Comparison of ENCODE assay signal across 9 mouse cellular contexts in genomic region chr1:162589443-162589842, GRCm38 (mm10). TPM values are rescaled to one million over a fixed set of nuclear protein-coding genes. Genes with fewer than 3 reads are reported as not detected.
DNase-seq lines count a peak whose midpoint lies in the region; ATAC-seq and TF ChIP-seq lines count a peak whose summit lies in the region.
"Had no signal": no experiment of that assay in that cellular context is flagged by ENCODE, and none has a peak within 500 bp of the region (broad histone marks: within the 10 kb centered on the region; RNA-seq: fewer than 3 reads in every experiment).

No protein-coding gene starts in this region.

- H3K9me3 ChIP-seq in heart, embryonic 12.5 days (replicated peaks), result no peaks in the 10 kb centered on the region

- H3K27me3 ChIP-seq in kidney, adult 2 months (replicated peaks; ENCODE audit: control insufficient read depth, insufficient read depth, low read length), result no peaks in the 10 kb centered on the region
- H3K27me3 ChIP-seq in heart, embryonic 12.5 days (replicated peaks), result no peaks in the 10 kb centered on the region

- no peak; the same call in 1 of the 2 replicates for ATAC-seq in heart, embryonic 12.5 days (ENCODE audit: insufficient number of reproducible peaks, low FRiP score)

- H3K4me3 ChIP-seq in kidney, adult 2 months (ENCODE audit: insufficient read depth, low read depth, low read length), result no peak overlapping the region
- no peak overlapping the region for H3K4me3 ChIP-seq in heart, embryonic 12.5 days

- peak; percentile 10 for DNase-seq in kidney, adult 2 months
- DNase-seq in kidney, adult 9 months, result no peak
- DNase-seq in embryo, embryonic 10 days (ENCODE audit: low spot score), result peak; percentile 80
- DNase-seq in lung, postnatal 36 days, result peak; percentile 49
- no peak for DNase-seq in testis, postnatal 14 days (ENCODE audit: low spot score)
- DNase-seq in urinary bladder, postnatal 14 days (ENCODE audit: low spot score), result no peak
- no peak for DNase-seq in layer of hippocampus, postnatal 25 days (ENCODE audit: extremely low spot score in 1 of 2, low spot score in 1 of 2)

- no peak overlapping the region for H3K9ac ChIP-seq in heart, embryonic 12.5 days

- no peaks in the 10 kb centered on the region for H3K4me1 ChIP-seq in kidney, adult 2 months (ENCODE audit: control insufficient read depth, insufficient read depth, low read length)
- peaks cover 3% of the 10 kb centered on the region; the same call in 1 of the 2 replicates for H3K4me1 ChIP-seq in heart, embryonic 12.5 days (replicated peaks)

- no peak for TF ChIP-seq POLR2A in kidney, adult 2 months (IDR thresholded peaks at IDR 0.05; ENCODE audit: low read depth, low read length)

- peak overlapping the region; percentile 42 for H3K4me2 ChIP-seq in heart, embryonic 12.5 days

- no peaks in the 10 kb centered on the region; the same call in 1 of the 2 replicates for H3K36me3 ChIP-seq in kidney, adult 2 months (ENCODE audit: control insufficient read depth, insufficient read depth, low read length)
- H3K36me3 ChIP-seq in heart, embryonic 12.5 days, result peaks cover 7% of the 10 kb centered on the region

- no peak overlapping the region for H3K27ac ChIP-seq in kidney, adult 2 months (ENCODE audit: insufficient read depth, low read depth, low read length)
- no peak overlapping the region; the same call in 1 of the 2 replicates for H3K27ac ChIP-seq in heart, embryonic 12.5 days (ENCODE audit: poor library complexity, severe bottlenecking)
- H3K27ac ChIP-seq: macrophage had no signal

- TF ChIP-seq CTCF in kidney, adult 2 months (conservative IDR thresholded peaks at IDR 0.05; ENCODE audit: insufficient read depth, insufficient read length, low read depth, low read length), result no peak

- 51% methylated on average over 9 of the region's 9 CpGs for WGBS in kidney, adult 2 months
- 6% methylated on average over 9 of the region's 9 CpGs for WGBS in heart, embryonic 12.5 days

RNA-seq across cellular contexts. Expression of gene Vamp4, which starts 19.1 kb away (rescaled TPM):
- polyA plus RNA-seq in kidney, adult 2 months (2012; rRNA removed), result 11.4 and 11.6 TPM in 2 replicates
- 36.3 and 37.8 TPM in 2 replicates for polyA plus RNA-seq in heart, embryonic 12.5 days (2016; fragmentation: Nextera tagmentation; extraction: Ambion mirVana)
- total RNA-seq in layer of hippocampus, postnatal 25 days (2021), result 100 to 1,000 TPM in 1 of 2 experiments, 10 to 100 TPM in 1; 97.6 to 100 TPM

RNA-seq across cellular contexts. Expression of gene Mettl13, which starts 41.1 kb away (rescaled TPM):
- 4.9 and 5.7 TPM in 2 replicates for polyA plus RNA-seq in kidney, adult 2 months (2012; rRNA removed)
- polyA plus RNA-seq in heart, embryonic 12.5 days (2016; fragmentation: Nextera tagmentation; extraction: Ambion mirVana), result 13.9 and 15.1 TPM in 2 replicates
- 10 to 100 TPM in 1 of 2 experiments, 1 to 10 TPM in 1; 9.7 to 15.2 TPM for total RNA-seq in layer of hippocampus, postnatal 25 days (2021)

RNA-seq across cellular contexts. Expression of gene Myoc, which starts 49.5 kb away (rescaled TPM):
- polyA plus RNA-seq in kidney, adult 2 months (2012; rRNA removed), result 2.0 and 2.9 TPM in 2 replicates
- polyA plus RNA-seq in heart, embryonic 12.5 days (2016; fragmentation: Nextera tagmentation; extraction: Ambion mirVana), result not detected in 2 replicates
- total RNA-seq in layer of hippocampus, postnatal 25 days (2021), result 1 to 10 TPM; 4.1 to 5.4 TPM
- polyA plus RNA-seq: macrophage had no signal

Comparison
In these comparisons a context has a peak if more than half of its experiments do, and no peak if none do; other contexts are left out.
1. DNase-seq: peak in kidney, adult 2 months (single experiment), embryo, embryonic 10 days (single experiment) and lung, postnatal 36 days (single experiment); none in kidney, adult 9 months (single experiment), testis, postnatal 14 days (single experiment), urinary bladder, postnatal 14 days (single experiment) and layer of hippocampus, postnatal 25 days (0 of 2).